Mouse (Mus musculus): ENCODE measurements around the gene Tm7sf3. TPM values are rescaled to one million over a fixed set of nuclear protein-coding genes. Genes with fewer than 3 reads are reported as not detected.

The Tm7sf3 gene
- 9.3 and 9.6 TPM in 2 replicates for total RNA-seq (2017)

DNA sequence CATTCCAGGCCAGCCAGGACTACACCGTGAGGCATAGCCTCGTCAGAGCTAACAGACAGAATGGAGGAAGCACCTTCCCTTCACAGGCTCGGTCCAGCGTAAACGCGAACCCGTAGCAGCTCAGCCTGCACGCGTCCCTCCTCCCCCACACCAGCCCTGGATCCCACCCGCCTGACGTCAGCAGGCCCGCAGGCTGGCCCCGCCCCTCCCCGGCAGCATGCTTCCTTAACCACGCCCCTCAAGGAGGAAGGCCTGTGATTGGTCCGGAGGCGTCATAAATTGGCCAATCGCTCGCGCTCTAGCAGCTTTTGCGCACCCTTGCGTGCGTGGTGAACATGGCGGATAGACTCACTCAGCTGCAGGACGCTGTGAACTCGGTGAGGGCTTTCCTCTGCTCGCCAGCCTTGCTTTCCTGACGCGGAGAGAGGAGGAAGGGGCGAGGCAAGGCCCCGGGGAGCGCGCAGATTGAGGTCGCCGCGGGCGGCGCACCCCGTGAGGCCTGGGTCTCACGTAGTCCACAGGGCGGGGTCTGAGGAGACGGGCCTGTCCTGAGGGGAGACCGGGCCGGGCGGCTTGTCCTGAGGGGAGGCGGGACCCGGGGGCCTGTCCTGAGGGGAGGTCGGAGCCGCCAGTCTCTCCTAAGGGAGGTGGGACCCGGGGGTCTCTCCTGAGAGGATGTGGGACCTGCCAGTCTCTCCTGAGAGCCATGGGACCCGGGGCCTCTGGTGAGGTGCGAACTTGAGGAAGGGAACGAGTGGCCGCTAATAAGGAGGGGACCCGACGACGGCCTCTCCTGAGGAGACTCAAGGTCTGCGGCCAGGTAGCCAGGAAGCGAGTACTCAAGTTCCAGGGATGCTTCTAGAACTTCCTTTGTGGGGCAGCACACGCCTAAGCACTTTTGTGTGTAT is at the start of gene Tm7sf3, which contains the start of gene Med21:
Tm7sf3 (minus strand) TSS at position 549 of the 908 bp plus-strand sequence.
Med21 (plus strand) TSS at position 272 of the 908 bp plus-strand sequence.
- ATAC-seq (ENCODE audit: extremely low read depth, insufficient number of reproducible peaks, low FRiP score, poor library complexity, severe bottlenecking), result peak; percentile 97

- no peak for ATAC-seq (ENCODE audit: extremely low read depth, insufficient number of reproducible peaks, low FRiP score, poor library complexity, severe bottlenecking)
Observed at GRCm38 (mm10) chr6:146688861-146689260, 46.2 kb upstream of the Tm7sf3 start.

DNA sequence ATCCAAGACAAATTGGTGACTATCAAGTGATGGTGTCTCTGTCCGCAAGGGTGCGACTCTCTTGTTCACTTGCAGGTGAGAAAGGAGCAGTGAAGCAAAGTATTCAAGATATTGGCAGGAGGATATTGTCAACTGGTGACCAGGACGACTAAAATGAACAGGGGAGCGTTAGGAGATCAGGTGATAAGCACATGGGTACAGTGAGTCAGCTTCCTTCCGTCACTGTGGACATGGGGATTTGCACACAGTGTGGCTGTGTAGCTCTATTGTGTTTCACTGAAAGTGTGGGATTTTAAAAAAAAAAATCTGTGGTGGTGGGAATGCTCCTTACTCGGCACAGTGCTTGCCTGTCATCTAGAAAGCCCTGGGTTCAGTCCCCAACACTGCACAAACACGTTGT is 45.4 kb upstream of the Tm7sf3 start:
- ATAC-seq (ENCODE audit: extremely low read depth, insufficient number of reproducible peaks, low FRiP score, poor library complexity, severe bottlenecking), result no peak

- ATAC-seq (ENCODE audit: extremely low read depth, insufficient number of reproducible peaks, low FRiP score, poor library complexity, severe bottlenecking), result peak; percentile 90
Observed at GRCm38 (mm10) chr6:146686463-146687196, 44.0 kb upstream of the Tm7sf3 start.

- peak; percentile 20; the same call in 1 of the 2 replicates for ATAC-seq (ENCODE audit: extremely low read depth, insufficient number of reproducible peaks, low FRiP score, poor library complexity, severe bottlenecking)
Observed at GRCm38 (mm10) chr6:146685781-146686308, 43.2 kb upstream of the Tm7sf3 start.

- ATAC-seq (ENCODE audit: extremely low read depth, insufficient number of reproducible peaks, low FRiP score, poor library complexity, severe bottlenecking), result no peak
Observed at GRCm38 (mm10) chr6:146683881-146684280, 41.3 kb upstream of the Tm7sf3 start.

- ATAC-seq (ENCODE audit: extremely low read depth, insufficient number of reproducible peaks, low FRiP score, poor library complexity, severe bottlenecking), result no peak
Observed at GRCm38 (mm10) chr6:146678136-146679070, 35.8 kb upstream of the Tm7sf3 start.

GRCm38 (mm10) chr6:146676904-146677303 is 34.3 kb upstream of the Tm7sf3 start:
- no peak for ATAC-seq (ENCODE audit: extremely low read depth, insufficient number of reproducible peaks, low FRiP score, poor library complexity, severe bottlenecking)

GRCm38 (mm10) chr6:146674881-146675536 is 32.4 kb upstream of the Tm7sf3 start:
- peak; percentile 94 for ATAC-seq (ENCODE audit: extremely low read depth, insufficient number of reproducible peaks, low FRiP score, poor library complexity, severe bottlenecking)

DNA sequence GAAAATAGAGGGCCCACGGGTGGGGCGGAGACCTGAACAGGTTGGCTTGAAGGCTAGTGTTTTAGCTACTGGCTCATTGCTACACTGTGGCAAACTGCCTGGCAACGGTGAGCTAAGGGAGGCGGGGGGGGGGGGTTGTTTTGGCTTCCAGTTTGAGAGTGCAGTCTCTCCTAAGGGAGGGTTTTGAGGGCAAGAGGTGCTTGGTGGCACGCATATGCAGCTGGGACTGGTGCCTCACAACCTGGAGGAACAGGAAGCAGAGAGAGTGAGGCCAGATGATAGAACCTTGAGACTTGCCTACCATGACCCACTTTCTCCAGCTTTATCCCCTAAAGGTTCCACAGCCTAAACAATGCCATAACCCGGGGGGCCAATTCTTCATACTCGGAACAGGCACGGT is 31.8 kb upstream of the Tm7sf3 start:
- no peak for ATAC-seq (ENCODE audit: extremely low read depth, insufficient number of reproducible peaks, low FRiP score, poor library complexity, severe bottlenecking)

DNA sequence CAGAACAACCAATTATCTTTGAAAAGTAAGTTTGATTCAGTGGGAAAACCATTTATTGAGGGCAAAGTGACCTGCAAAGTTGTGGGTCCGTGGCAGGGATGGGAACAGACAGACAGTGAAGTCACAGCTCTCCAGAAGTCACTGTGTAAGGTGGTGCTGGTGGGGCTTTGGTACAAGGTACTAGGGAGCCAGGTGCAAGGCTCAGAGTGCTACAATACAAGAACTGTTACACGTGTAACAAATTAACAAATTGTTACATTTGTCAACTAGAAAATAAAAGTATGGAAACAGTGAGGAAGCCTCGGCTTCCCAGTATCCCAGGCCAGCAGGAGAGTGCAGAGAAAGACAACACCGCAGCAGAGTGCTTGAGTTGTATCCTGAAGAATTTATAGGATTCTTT is 31.1 kb upstream of the Tm7sf3 start:
- ATAC-seq (ENCODE audit: extremely low read depth, insufficient number of reproducible peaks, low FRiP score, poor library complexity, severe bottlenecking), result no peak

DNA sequence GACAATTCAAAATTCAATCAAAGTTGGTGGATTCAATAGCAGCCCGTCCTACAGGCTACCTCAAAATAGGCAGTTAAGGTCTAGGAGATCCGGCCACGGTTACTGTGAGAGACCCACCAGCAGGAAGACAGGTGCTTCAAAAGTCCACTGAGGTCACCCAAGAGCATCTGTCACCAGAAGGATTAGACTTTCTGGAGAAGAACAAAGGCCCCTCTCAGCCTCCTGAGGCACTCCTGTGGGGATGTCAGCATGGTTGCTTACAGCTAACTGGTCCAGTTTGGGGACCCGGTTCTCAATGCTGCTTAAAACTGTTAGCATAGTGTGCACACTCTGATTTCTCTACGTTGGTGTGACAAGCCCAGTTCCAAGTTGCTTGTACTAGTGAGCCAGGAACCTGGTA is 29.5 kb upstream of the Tm7sf3 start:
- ATAC-seq (ENCODE audit: extremely low read depth, insufficient number of reproducible peaks, low FRiP score, poor library complexity, severe bottlenecking), result no peak

DNA sequence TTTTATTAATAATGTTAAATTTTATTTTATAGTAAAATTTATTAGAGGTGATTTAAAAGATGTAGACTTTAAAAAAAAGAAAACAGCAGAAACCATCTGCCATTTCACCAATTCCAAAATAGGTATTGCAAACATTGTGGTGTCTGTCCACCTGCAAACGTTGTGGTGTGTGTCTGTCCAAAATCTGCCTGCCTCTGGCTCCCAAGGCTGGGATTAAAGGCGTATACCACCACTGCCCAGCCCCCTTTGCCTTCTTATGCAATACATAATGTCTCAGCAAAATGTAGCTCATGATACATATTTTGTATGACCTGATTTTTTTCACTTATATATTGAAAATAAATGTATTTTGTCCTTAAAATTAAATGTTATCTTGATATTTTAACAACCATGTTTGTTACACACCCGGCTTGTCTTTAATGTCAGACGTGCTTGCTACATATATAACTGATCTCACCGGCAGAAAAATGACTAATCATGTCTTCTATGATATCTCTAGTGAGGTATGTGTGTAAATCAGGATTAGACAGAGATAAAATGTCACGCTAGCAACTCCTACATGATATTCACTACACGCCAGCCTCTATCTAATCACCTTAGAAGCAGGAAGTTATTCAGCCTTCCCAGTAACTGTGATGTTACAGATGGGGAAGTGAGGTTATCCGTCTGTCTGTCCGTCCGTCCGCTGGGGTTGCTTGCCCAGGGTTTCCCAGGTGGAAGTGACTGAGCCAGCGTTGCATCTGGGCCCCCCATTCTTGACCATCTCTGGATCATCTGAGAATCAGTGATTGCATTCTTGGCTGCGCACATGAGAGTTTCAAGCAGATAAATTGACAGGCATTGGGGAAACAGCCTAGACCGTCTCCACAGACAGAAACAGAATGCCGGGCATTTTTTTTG is 28.6 kb upstream of the Tm7sf3 start:
- ATAC-seq (ENCODE audit: extremely low read depth, insufficient number of reproducible peaks, low FRiP score, poor library complexity, severe bottlenecking), result no peak

GRCm38 (mm10) chr6:146668606-146669005 is 26.0 kb upstream of the Tm7sf3 start:
- ATAC-seq (ENCODE audit: extremely low read depth, insufficient number of reproducible peaks, low FRiP score, poor library complexity, severe bottlenecking), result no peak

DNA sequence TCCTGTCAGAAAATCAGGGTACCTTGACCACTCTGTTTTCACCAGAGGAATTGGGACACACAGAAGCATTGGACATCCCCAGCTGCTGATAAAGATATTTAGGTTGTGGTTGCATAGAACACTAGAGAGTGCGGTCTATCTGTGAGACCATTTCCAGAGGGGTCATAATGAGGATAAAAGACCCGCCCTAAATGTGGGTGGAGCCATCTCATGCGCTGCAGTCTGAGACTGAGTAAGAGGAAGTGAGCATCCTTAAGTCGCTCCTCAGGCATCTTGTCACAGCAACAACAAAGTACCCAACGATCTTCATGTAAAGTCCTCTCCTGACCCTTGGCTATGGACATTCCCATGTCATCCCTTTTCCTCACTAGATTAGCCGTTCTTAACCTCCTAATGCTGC is 24.2 kb upstream of the Tm7sf3 start:
- no peak for ATAC-seq (ENCODE audit: extremely low read depth, insufficient number of reproducible peaks, low FRiP score, poor library complexity, severe bottlenecking)

DNA sequence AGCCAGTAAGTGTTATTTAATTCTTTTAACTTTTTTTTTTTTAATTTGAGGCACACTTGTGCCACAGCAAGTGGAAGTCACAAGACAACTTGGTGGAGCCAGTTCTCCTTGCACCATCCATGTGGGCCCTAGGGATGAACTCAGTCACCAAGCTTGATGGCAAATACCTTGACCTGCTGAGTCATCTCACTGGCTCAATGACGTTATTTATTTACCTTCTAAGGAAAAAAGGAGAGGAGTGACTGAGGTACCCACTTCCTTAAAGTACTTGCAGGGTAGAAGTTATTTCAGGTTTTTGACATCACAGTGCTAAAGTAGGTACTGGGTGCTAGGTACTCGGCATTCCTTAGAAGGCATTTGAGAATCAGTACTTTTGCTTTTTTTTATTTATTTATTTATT is 22.8 kb upstream of the Tm7sf3 start:
- ATAC-seq (ENCODE audit: extremely low read depth, insufficient number of reproducible peaks, low FRiP score, poor library complexity, severe bottlenecking), result no peak

DNA sequence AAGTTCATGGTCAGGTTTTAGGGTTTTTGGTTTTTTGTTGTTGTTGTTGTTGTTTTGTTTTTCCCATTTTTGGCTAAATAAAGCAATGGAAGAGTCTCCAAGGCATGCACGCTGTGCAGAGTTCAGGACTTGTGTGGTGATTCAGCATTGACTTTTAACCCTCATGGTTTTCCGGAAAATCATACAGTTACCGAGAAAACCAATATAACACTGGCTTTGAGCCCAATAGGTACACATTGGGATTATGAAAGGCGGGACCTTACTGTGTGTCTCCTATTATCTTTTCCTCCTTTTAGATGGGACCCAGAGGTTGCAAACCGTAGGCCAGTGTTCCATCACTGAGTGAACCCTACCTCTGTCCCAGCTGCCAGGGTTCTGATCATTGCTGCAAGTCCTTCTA is 22.3 kb upstream of the Tm7sf3 start:
- ATAC-seq (ENCODE audit: extremely low read depth, insufficient number of reproducible peaks, low FRiP score, poor library complexity, severe bottlenecking), result no peak
